Mouse (Mus musculus) WW6 (cell line): ENCODE results near the gene Fam131c.

ENCODE experiments used
- DNase-seq: peaks from one replicate; pipeline ENCODE4 v3.0.0-alpha.2; 2013; ENCODE audit warnings: low read depth, low spot score

Gene Fam131c

GRCm38 (mm10) chr4:141367997-141368791, at the start of gene Fam131c:
Gene Fam131c (plus strand): TSS chr4:141368220.
- DNase-seq = no peak

GRCm38 (mm10) chr4:141322526-141322925, 45.5 kb upstream of the Fam131c start:
- DNase-seq = no peak

- no peak for DNase-seq
Measured at GRCm38 (mm10) chr4:141324771-141325191, 43.2 kb upstream of the Fam131c start.

- DNase-seq = no peak
Measured at GRCm38 (mm10) chr4:141325636-141326035, 42.4 kb upstream of the Fam131c start.

GRCm38 (mm10) chr4:141327075-141327474, 40.9 kb upstream of the Fam131c start:
- DNase-seq = no peak

- no peak for DNase-seq
Measured at GRCm38 (mm10) chr4:141328742-141329141, 39.3 kb upstream of the Fam131c start.

GRCm38 (mm10) chr4:141329968-141330367, 38.1 kb upstream of the Fam131c start:
- no peak for DNase-seq

- no peak for DNase-seq
Measured at GRCm38 (mm10) chr4:141331446-141331845, 36.6 kb upstream of the Fam131c start.

- DNase-seq = no peak
Measured at GRCm38 (mm10) chr4:141332258-141332657, 35.8 kb upstream of the Fam131c start.

GRCm38 (mm10) chr4:141334695-141335094, 33.3 kb upstream of the Fam131c start:
- DNase-seq = no peak

- DNase-seq = no peak
Measured at GRCm38 (mm10) chr4:141335263-141335796, 32.7 kb upstream of the Fam131c start.

- DNase-seq = no peak
Measured at GRCm38 (mm10) chr4:141336196-141336595, 31.8 kb upstream of the Fam131c start.

- no peak for DNase-seq
Measured at GRCm38 (mm10) chr4:141337986-141338385, 30.0 kb upstream of the Fam131c start.

GRCm38 (mm10) chr4:141338853-141339252, 29.2 kb upstream of the Fam131c start:
- no peak for DNase-seq

- DNase-seq = no peak
Measured at GRCm38 (mm10) chr4:141341477-141341876, 26.5 kb upstream of the Fam131c start.

GRCm38 (mm10) chr4:141343515-141343914, 24.5 kb upstream of the Fam131c start:
- no peak for DNase-seq

- no peak for DNase-seq
Measured at GRCm38 (mm10) chr4:141345219-141345618, 22.8 kb upstream of the Fam131c start.

- no peak for DNase-seq
Measured at GRCm38 (mm10) chr4:141347365-141347797, 20.6 kb upstream of the Fam131c start.

- no peak for DNase-seq
Measured at GRCm38 (mm10) chr4:141348616-141349015, 19.4 kb upstream of the Fam131c start.

GRCm38 (mm10) chr4:141350015-141350414, 18.0 kb upstream of the Fam131c start:
- DNase-seq = no peak

GRCm38 (mm10) chr4:141351972-141352371, 16.0 kb upstream of the Fam131c start:
- no peak for DNase-seq

GRCm38 (mm10) chr4:141352986-141353385, 15.0 kb upstream of the Fam131c start:
- no peak for DNase-seq

- DNase-seq = no peak
Measured at GRCm38 (mm10) chr4:141353868-141354267, 14.2 kb upstream of the Fam131c start.
